Comparison of ENCODE assay signal across 8 mouse cellular contexts in the genomic region with DNA sequence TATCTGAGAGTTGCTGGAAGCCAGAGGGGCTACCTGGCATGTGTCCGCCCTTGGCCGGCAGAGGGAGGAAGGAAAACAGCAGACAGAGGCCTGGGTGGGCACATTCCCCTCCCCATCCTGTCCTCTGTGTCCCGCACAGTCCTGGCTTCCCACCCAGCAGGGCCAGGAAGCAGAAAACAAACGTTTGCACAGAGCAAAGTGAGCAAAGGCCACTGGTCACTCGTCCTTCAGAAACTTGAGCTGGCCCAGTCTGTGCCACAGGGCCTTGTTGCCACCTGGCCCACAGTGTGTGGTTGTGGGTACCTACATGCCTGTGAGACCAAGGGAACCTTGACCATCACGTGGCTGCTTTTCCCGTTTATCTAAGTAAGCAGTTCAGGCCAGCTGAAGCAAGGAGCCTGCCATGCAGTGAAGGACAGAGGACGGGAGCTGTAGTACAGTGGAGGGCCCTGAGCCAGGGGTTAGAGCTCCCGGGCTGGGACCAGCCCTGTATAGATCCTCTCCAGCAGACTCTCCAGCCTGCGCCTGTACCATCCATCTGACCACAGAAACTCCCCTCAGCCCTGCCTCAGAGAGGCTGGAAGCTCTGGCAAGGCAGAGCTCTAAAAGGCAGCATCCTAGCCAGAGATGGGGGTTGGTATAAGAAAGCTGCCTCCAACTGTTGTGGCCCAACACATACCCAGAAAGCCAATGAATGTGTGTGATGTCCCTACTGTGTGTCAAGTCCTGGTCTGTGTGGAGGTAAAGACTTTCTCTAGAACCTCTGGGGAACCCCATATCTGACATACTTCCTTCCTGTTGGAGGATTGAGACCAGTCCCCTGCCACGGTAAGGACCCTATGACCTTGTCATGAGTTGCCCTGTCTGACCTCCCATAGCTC.
DNase-seq lines count a peak whose midpoint lies in the region; ATAC-seq lines count a peak whose summit lies in the region.

No protein-coding gene starts in this region.

- peaks cover 69% of the 10 kb centered on the region for H3K36me3 ChIP-seq in limb, embryonic 12.5 days
- no peaks in the 10 kb centered on the region for H3K36me3 ChIP-seq in stomach, embryonic 15.5 days

- no peaks in the 10 kb centered on the region for H3K9me3 ChIP-seq in limb, embryonic 12.5 days
- no peaks in the 10 kb centered on the region for H3K9me3 ChIP-seq in stomach, embryonic 15.5 days

- ATAC-seq in limb, embryonic 12.5 days (ENCODE audit: insufficient number of reproducible peaks, insufficient read depth, low FRiP score, low TSS enrichment, low read depth), result no peak
- ATAC-seq in stomach, embryonic 15.5 days (ENCODE audit: insufficient read depth, low FRiP score, low read depth), result no peak

- no peaks in the 10 kb centered on the region for H3K27me3 ChIP-seq in limb, embryonic 12.5 days
- no peaks in the 10 kb centered on the region for H3K27me3 ChIP-seq in stomach, embryonic 15.5 days (replicated peaks)

- H3K4me2 ChIP-seq in limb, embryonic 12.5 days, result no peak overlapping the region
- H3K4me2 ChIP-seq in stomach, embryonic 15.5 days, result no peak overlapping the region

- H3K4me3 ChIP-seq in limb, embryonic 12.5 days (replicated peaks), result no peak overlapping the region
- H3K4me3 ChIP-seq in stomach, embryonic 15.5 days (replicated peaks), result no peak overlapping the region

- H3K4me1 ChIP-seq in limb, embryonic 12.5 days (replicated peaks), result peaks cover 46% of the 10 kb centered on the region
- peaks cover 70% of the 10 kb centered on the region for H3K4me1 ChIP-seq in stomach, embryonic 15.5 days

- peak; percentile 32 for DNase-seq in 3134 (ENCODE audit: extremely low read depth, insufficient read length, low spot score)
- DNase-seq in adrenal gland, postnatal 10 days, result peak; percentile 65
- peak; percentile 62 for DNase-seq in heart, postnatal 4 days
- no peak for DNase-seq in right cerebral cortex, adult 18-20 months
- DNase-seq in layer of hippocampus, adult 18-20 months (ENCODE audit: low spot score in 2 of 2), result no peak
- no peak for DNase-seq in c-Kit-positive CD71-positive TER-119-positive erythroid progenitor cells, embryonic 14.5 days (ENCODE audit: low spot score)

- WGBS in limb, embryonic 12.5 days, result 63% methylated on average over 11 of the region's 11 CpGs
- WGBS in stomach, embryonic 15.5 days, result 45% methylated on average over 11 of the region's 11 CpGs

- peak overlapping the region; percentile 54; the same call in 1 of the 2 replicates for H3K27ac ChIP-seq in limb, embryonic 12.5 days
- H3K27ac ChIP-seq in stomach, embryonic 15.5 days, result peak overlapping the region; percentile 36; the same call in 1 of the 2 replicates

- H3K9ac ChIP-seq in limb, embryonic 12.5 days (replicated peaks), result no peak overlapping the region
- no peak overlapping the region for H3K9ac ChIP-seq in stomach, embryonic 15.5 days

Comparison
In these comparisons a context has a peak if more than half of its experiments do, and no peak if none do; other contexts are left out.
1. DNase-seq: peak in 3134 (single experiment), adrenal gland, postnatal 10 days (single experiment) and heart, postnatal 4 days (single experiment); none in right cerebral cortex, adult 18-20 months (single experiment), layer of hippocampus, adult 18-20 months (0 of 2) and c-Kit-positive CD71-positive TER-119-positive erythroid progenitor cells, embryonic 14.5 days (single experiment).